Mouse (Mus musculus) ES-Bruce4 (cell line): ENCODE data around the gene Sgsh. TPM values are rescaled to one million over a fixed set of nuclear protein-coding genes. Genes with fewer than 3 reads are reported as not detected.
A peak's percentile ranks its signal among the peaks of the same experiment; 100 is the strongest.

Experiments
- H3K27ac ChIP-seq: 2 replicates; pipeline ENCODE4 v1.5.1; 2012; ENCODE audit warnings: low read length, inconsistent platforms; ENCODE audit not compliant: insufficient read depth
- H3K27me3 ChIP-seq: 2 replicates; pipeline ENCODE4 v1.6.1; 2012; ENCODE audit warnings: mild to moderate bottlenecking, low read length, inconsistent platforms; ENCODE audit not compliant: control insufficient read depth, poor library complexity, insufficient read depth, severe bottlenecking
- H3K36me3 ChIP-seq: 2 replicates; pipeline ENCODE4 v1.6.1; 2012; ENCODE audit warnings: inconsistent platforms, mild to moderate bottlenecking, low read length, moderate library complexity; ENCODE audit not compliant: control insufficient read depth, poor library complexity, insufficient read depth, severe bottlenecking
- H3K4me1 ChIP-seq: one replicate; pipeline ENCODE4 v1.8.1; 2011; ENCODE audit warnings: low read length; ENCODE audit not compliant: control insufficient read depth, insufficient read depth
- H3K4me3 ChIP-seq: 2 replicates; pipeline ENCODE4 v1.5.1; 2011; ENCODE audit warnings: low read depth, mild to moderate bottlenecking, low read length
- H3K9ac ChIP-seq: 2 replicates; pipeline ENCODE4 v1.6.1; 2012; ENCODE audit warnings: low read depth, mild to moderate bottlenecking, inconsistent platforms; ENCODE audit not compliant: poor library complexity, severe bottlenecking
- H3K9me3 ChIP-seq: replicated peaks from 2 replicates; pipeline ENCODE4 v1.6.1; 2012; ENCODE audit warnings: mild to moderate bottlenecking, low read length, inconsistent platforms; ENCODE audit not compliant: control insufficient read depth, poor library complexity, insufficient read depth, severe bottlenecking
- CTCF ChIP-seq: IDR thresholded peaks from one replicate; pipeline ENCODE4 v1.8.1; 2011; ENCODE audit warnings: low read depth, low read length
- EP300 ChIP-seq: IDR thresholded peaks from 2 replicates; pipeline ENCODE4 v1.6.1; 2011; ENCODE audit warnings: low read depth, low read length; ENCODE audit not compliant: insufficient read depth
- POLR2A ChIP-seq: IDR thresholded peaks from one replicate; pipeline ENCODE4 v1.8.1; 2011; ENCODE audit warnings: low read length; ENCODE audit not compliant: insufficient read depth
- polyA plus RNA-seq: library from polyadenylated mRNA; stranded (reverse); fragments of >200 nt; gene quantifications from 2 replicates; pipeline ENCODE4 v1.2.4, GENCODE M21; 2011; ENCODE audit warnings: low read depth; ENCODE audit not compliant: missing spikeins, insufficient read depth, insufficient read length

The Sgsh gene
- polyA plus RNA-seq, 1 experiment = 3.3 TPM

- Histone ChIP-seq H3K27me3 (no peaks in the 10 kb centered on the region), H3K4me3 (no peak overlapping the region), H3K36me3 (no peaks in the 10 kb centered on the region), H3K27ac (no peak overlapping the region), H3K9ac (no peak overlapping the region), H3K4me1 (no peaks in the 10 kb centered on the region), H3K9me3 (no peaks in the 10 kb centered on the region)
- no peak for TF ChIP-seq EP300
- no peak for TF ChIP-seq CTCF
- no peak for TF ChIP-seq POLR2A
Observed at GRCm38 (mm10) chr11:119307916-119308315, 47.4 kb downstream of the Sgsh start.

- TF ChIP-seq POLR2A (no peak), EP300 (no peak)
- H3K9ac ChIP-seq = no peak within 1 kb of the TSS
Observed at GRCm38 (mm10) chr11:119307658-119307867, 47.8 kb downstream of the Sgsh start, which contains the start of gene Card14. Gene Card14, plus strand, starts transcription at chr11:119307768.

GRCm38 (mm10) chr11:119306762-119307657 is 48.3 kb downstream of the Sgsh start:
- Histone ChIP-seq H3K27me3 (no peaks in the 10 kb centered on the region), H3K4me1 (no peaks in the 10 kb centered on the region), H3K9ac (no peak overlapping the region), H3K4me3 (no peak overlapping the region), H3K27ac (no peak overlapping the region), H3K9me3 (no peaks in the 10 kb centered on the region), H3K36me3 (no peaks in the 10 kb centered on the region)
- TF ChIP-seq POLR2A (no peak), CTCF (no peak)

More at GRCm38 (mm10) chr11:119307658-119307867, 47.8 kb downstream of the Sgsh start, which contains the start of gene Card14:
- no peaks in the 10 kb centered on the region for H3K27me3 ChIP-seq
- no peak within 1 kb of the TSS for H3K27ac ChIP-seq
- no peaks in the 10 kb centered on the region for H3K36me3 ChIP-seq
- H3K4me3 ChIP-seq = no peak within 1 kb of the TSS
- no peaks in the 10 kb centered on the region for H3K4me1 ChIP-seq
- H3K9me3 ChIP-seq = no peaks in the 10 kb centered on the region

GRCm38 (mm10) chr11:119304904-119305712 is 50.2 kb downstream of the Sgsh start:
- Histone ChIP-seq H3K27me3 (no peaks in the 10 kb centered on the region), H3K4me1 (no peaks in the 10 kb centered on the region), H3K9me3 (no peaks in the 10 kb centered on the region), H3K4me3 (peak overlapping the region; percentile 21), H3K9ac (no peak overlapping the region), H3K27ac (no peak overlapping the region), H3K36me3 (no peaks in the 10 kb centered on the region)
- TF ChIP-seq CTCF (peak; percentile 57), POLR2A (no peak)

GRCm38 (mm10) chr11:119300986-119301385 is 54.4 kb downstream of the Sgsh start:
- TF ChIP-seq EP300 = no peak
- no peak for TF ChIP-seq CTCF
- TF ChIP-seq POLR2A = no peak
- H3K9ac ChIP-seq = peak overlapping the region; percentile 93; the same call in 1 of the 2 replicates
- H3K27ac ChIP-seq = no peak overlapping the region
- H3K9me3 ChIP-seq = no peaks in the 10 kb centered on the region
- no peaks in the 10 kb centered on the region for H3K4me1 ChIP-seq
- peaks cover 22% of the 10 kb centered on the region for H3K36me3 ChIP-seq
- no peaks in the 10 kb centered on the region for H3K27me3 ChIP-seq
- H3K4me3 ChIP-seq = no peak overlapping the region
